Mouse (Mus musculus): ENCODE data around the gene Rpgrip1.

The Rpgrip1 gene

DNA sequence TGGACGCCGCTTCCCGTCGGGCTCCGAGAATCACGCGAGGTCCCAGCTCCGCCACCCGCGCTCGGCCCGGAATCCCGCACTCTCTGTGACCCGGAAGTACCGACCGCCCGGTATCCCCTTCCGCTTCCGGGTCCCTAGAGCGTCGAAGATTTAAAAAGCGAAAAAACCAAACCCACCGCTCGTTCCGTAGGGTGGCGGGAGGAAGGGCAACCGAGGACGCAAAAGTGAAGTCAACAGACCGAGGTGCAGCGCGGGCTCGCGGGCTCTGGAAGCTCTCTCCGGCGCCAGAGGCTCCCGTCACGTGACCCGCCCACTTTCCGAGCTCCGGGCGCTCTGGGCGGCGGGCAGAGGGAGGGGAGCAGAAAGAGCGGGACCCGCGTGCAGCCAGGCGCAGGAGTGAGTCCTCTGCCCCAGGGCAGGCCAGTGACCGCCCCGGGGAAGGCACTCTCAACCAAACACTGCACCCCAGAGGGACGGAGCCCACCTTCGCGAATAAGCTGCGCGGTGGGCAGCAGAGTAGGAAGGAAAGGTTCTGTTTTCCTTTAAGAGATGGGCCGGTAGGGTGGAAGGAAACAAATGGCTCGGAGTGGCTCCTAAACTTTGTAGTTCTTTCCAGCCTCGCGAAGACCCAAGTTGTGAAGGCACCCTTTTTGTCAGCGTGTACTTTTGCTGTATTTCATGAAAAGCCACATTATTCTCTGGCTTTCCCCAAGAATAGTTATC lies 86.8 kb downstream of the Rpgrip1 start, which contains the start of gene Supt16:
TSS of gene Supt16 (minus strand) at position 261 of the 723 bp plus-strand sequence.
- DNase-seq (ENCODE audit: low read depth): peak; percentile 67

DNA sequence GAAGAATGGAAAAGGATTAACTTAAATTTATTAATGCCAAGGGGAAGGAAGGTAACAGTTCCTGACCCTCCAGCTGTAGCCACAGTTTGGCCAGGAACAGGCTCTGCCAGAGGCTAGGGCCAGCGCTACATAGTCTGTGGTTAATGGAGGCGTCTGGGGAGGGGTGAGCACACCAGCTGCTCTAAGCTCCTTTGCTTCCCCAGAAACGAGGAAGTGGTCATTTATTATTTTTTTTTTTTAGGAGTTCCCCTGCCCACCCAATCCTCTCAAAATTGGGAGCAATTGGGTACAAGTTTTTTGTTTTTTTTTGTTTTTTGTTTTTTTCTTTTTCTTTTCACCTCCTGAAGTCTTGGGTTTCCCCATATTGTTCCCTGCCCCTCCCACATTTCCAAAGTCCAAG lies 87.6 kb downstream of the Rpgrip1 start:
- no peak for DNase-seq (ENCODE audit: low read depth)

DNA sequence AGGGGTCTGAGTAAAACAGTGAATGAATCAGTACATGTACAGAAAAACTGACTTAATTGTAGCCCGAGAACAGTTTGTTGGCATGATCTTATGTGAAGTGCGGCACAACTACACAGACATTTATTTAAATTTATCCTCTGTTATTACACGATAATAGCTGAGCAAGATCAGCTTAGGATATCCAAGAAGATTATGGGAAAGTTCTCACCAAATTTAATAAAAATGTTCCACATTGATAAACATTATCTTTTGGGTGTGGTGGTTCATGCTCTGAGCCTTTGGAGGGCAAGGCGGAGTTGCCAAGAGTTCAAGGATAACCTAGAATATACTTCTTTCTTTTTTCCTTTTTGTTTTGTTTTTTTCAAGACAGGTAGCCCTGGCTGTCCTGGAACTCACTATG lies 88.9 kb downstream of the Rpgrip1 start:
- DNase-seq (ENCODE audit: low read depth): peak; percentile 43
